Mouse (Mus musculus) small intestine, adult 2 months (tissue): ENCODE measurements around the gene Satb2. TPM values are rescaled to one million over a fixed set of nuclear protein-coding genes. Genes with fewer than 3 reads are reported as not detected.

ENCODE experiments used
- H3K27ac ChIP-seq: fragments of 200-500 bp; 2 replicates; pipeline ENCODE4 v1.5.1; 2012; ENCODE audit warnings: low read depth, low read length, control low read depth, inconsistent platforms; ENCODE audit not compliant: insufficient read depth
- H3K27me3 ChIP-seq: fragments of 200-500 bp; 2 replicates; pipeline ENCODE4 v1.6.1; 2012; ENCODE audit warnings: mild to moderate bottlenecking, moderate library complexity, low read length, inconsistent platforms; ENCODE audit not compliant: control insufficient read depth, insufficient read depth
- H3K36me3 ChIP-seq: fragments of 200-500 bp; 2 replicates; pipeline ENCODE4 v1.6.1; 2012; ENCODE audit warnings: mild to moderate bottlenecking, low read length, control low read depth, inconsistent platforms; ENCODE audit not compliant: control insufficient read depth, insufficient read depth
- H3K4me1 ChIP-seq: fragments of 200-500 bp; 2 replicates; pipeline ENCODE4 v1.6.1; 2012; ENCODE audit warnings: low read length, inconsistent platforms, mixed read lengths; ENCODE audit not compliant: control insufficient read depth, insufficient read depth, insufficient read length
- H3K4me3 ChIP-seq: fragments of 200-500 bp; 2 replicates; pipeline ENCODE4 v1.5.1; 2012; ENCODE audit warnings: low read depth, mild to moderate bottlenecking, control low read depth, inconsistent platforms, low read length, moderate library complexity
- CTCF ChIP-seq: fragments of 200-500 bp; IDR thresholded peaks from 2 replicates; pipeline ENCODE4 v1.5.1; 2012; ENCODE audit warnings: low read depth, mild to moderate bottlenecking, control low read depth, inconsistent platforms, low read length, moderate library complexity, mixed read lengths; ENCODE audit not compliant: insufficient replicate concordance, insufficient read length; ENCODE audit errors: extremely low read depth
- POLR2A ChIP-seq: fragments of 200-500 bp; IDR thresholded peaks from 2 replicates; pipeline ENCODE4 v1.6.1; 2012; ENCODE audit warnings: low read depth, mild to moderate bottlenecking, control low read depth, inconsistent platforms, low read length, moderate library complexity
- WGBS: fragments of 180-500 bp; shearing (Covaris S2); methylation state at CpG from one replicate; pipeline ENCODE4 v1.1.7; 2018; 5-methylcytosine and 5-hydroxymethylcytosine counted together
- polyA plus RNA-seq: library from polyadenylated mRNA; depleted of rRNA; stranded (reverse); fragments of >200 nt; gene quantifications from 2 replicates; pipeline ENCODE4 v1.2.3, GENCODE M21; 2012

The Satb2 gene
- polyA plus RNA-seq, 1 experiment = 5.2 TPM

DNA sequence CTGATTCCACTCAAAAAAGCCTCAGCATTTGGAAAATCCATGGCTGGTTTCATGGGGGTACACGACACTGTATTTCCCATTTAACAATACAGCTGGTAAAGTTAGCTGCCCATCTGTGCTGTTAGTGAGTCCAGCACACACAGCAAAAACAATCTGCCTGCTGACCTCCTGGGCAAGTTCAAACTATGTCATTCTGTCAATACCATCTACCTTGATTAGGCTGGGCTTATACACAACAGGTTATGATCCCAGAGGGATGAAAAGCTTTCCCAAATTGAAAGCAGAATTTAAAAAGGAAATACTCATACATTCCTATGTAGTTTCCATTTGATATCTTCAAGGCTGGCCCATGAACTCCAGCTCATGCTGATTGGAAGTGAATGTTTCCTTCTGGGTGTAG, 113.2 kb downstream of the Satb2 start:
- Histone ChIP-seq H3K36me3 (0 out of 2 replicates have a peak, but pooled peaks cover under 1% of the 10 kb centered on the region), H3K27ac (no peak overlapping the region), H3K4me1 (no peaks in the 10 kb centered on the region), H3K4me3 (no peak overlapping the region), H3K27me3 (no peaks in the 10 kb centered on the region)
- no peak for TF ChIP-seq CTCF
- no peak for TF ChIP-seq POLR2A
- 88% methylated on average over 1 of the region's 1 CpGs for whole genome bisulfite sequencing

- H3K27me3 ChIP-seq = no peaks in the 10 kb centered on the region
- TF ChIP-seq CTCF = no peak
- H3K4me1 ChIP-seq = no peaks in the 10 kb centered on the region
- no peak overlapping the region for H3K27ac ChIP-seq
- H3K36me3 ChIP-seq = no peaks in the 10 kb centered on the region
- H3K4me3 ChIP-seq = no peak overlapping the region
- WGBS = 84% methylated on average over 4 of the region's 4 CpGs
These were observed 115.7 kb downstream of the Satb2 start for GRCm38 (mm10) chr1:56862799-56863198.

- H3K36me3 ChIP-seq = no peaks in the 10 kb centered on the region
- no peak overlapping the region for H3K4me3 ChIP-seq
- no peaks in the 10 kb centered on the region for H3K27me3 ChIP-seq
These were observed 121.2 kb downstream of the Satb2 start for GRCm38 (mm10) chr1:56857202-56857601.

DNA sequence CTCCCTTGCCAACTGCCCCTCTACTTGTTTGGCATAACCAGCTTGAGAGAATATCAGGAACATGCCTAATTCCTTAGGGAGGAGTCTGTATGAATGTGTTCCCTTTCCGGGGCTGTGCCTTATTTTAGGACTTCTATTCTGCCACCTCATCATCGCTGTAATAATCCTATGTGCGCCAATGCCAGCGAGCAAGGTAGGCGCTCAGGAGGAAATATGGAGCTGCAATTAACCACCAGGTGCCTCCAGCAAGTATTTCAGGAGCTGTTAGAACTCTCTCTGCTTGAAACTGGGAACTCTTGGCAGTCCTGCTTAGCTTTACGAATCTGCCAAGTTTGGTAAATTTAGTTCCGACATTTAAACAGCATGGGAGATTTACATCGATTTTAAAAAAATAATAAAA, 128.0 kb downstream of the Satb2 start:
- Histone ChIP-seq H3K27ac (no peak overlapping the region), H3K36me3 (peaks cover 10% of the 10 kb centered on the region; the same call in 1 of the 2 replicates), H3K27me3 (no peaks in the 10 kb centered on the region), H3K4me3 (no peak overlapping the region), H3K4me1 (no peaks in the 10 kb centered on the region)
- 94% methylated on average over 8 of the region's 8 CpGs for WGBS
- TF ChIP-seq POLR2A (no peak), CTCF (no peak)

More at GRCm38 (mm10) chr1:56857202-56857601, 121.2 kb downstream of the Satb2 start:
- no peak overlapping the region for H3K27ac ChIP-seq
- H3K4me1 ChIP-seq = no peaks in the 10 kb centered on the region
- WGBS = 90% methylated on average over 8 of the region's 8 CpGs
- TF ChIP-seq CTCF (no peak), POLR2A (no peak)

- Histone ChIP-seq H3K36me3 (peaks cover 16% of the 10 kb centered on the region), H3K4me3 (no peak overlapping the region), H3K27ac (no peak overlapping the region), H3K27me3 (no peaks in the 10 kb centered on the region), H3K4me1 (no peaks in the 10 kb centered on the region)
- no peak for TF ChIP-seq POLR2A
- no peak for TF ChIP-seq CTCF
- WGBS = 93% methylated on average over 9 of the region's 9 CpGs
These were observed 132.1 kb downstream of the Satb2 start for GRCm38 (mm10) chr1:56846358-56846757.

DNA sequence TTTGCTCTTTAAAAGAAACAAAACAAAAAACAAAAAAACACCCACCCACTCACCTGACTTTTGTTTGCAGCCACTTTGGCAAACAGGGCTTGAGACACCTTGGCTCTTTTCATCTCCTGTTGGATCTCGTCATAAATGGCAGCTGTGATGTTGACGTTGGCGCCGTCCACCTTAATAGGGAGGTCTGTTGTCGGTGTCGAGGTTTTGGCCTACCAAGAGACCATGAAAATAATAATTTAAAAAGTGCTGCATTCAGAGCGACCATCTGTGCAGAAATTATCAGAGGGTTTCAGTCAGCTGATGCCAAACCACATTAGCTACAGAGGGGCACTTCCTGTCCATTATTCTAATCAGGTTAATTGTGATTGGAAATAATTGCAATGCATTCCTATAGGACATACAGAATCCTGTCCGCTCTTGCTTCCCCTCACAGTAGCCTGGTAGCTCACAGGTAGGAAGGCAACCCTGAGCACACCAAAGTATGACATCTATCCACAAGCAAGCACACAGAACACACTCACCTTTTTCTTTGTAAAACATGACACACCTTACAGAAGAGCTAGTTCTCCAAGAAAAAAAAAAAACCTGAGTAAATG, 132.8 kb downstream of the Satb2 start:
- H3K27ac ChIP-seq = no peak overlapping the region
- no peak for TF ChIP-seq CTCF
- TF ChIP-seq POLR2A = no peak
- no peak overlapping the region for H3K4me3 ChIP-seq
- H3K27me3 ChIP-seq = no peaks in the 10 kb centered on the region
- 86% methylated on average over 8 of the region's 8 CpGs for WGBS
- H3K36me3 ChIP-seq = peaks cover 16% of the 10 kb centered on the region
- no peaks in the 10 kb centered on the region for H3K4me1 ChIP-seq

GRCm38 (mm10) chr1:56844551-56845330, 133.7 kb downstream of the Satb2 start:
- TF ChIP-seq CTCF = no peak
- TF ChIP-seq POLR2A = no peak
- Histone ChIP-seq H3K4me3 (no peak overlapping the region), H3K4me1 (no peaks in the 10 kb centered on the region), H3K36me3 (peaks cover 14% of the 10 kb centered on the region), H3K27me3 (no peaks in the 10 kb centered on the region), H3K27ac (no peak overlapping the region)
- WGBS = 55% methylated on average over 10 of the region's 10 CpGs
